Mouse (Mus musculus) MEL-GATA-1-ER (cell line): ENCODE data around the gene Tmem120a.

Experiments used
- DNase-seq: peaks from one replicate; pipeline ENCODE4 v3.0.0-alpha.2; 2012; ENCODE audit warnings: low read depth; ENCODE audit errors: extremely low read depth

The Tmem120a gene

DNA sequence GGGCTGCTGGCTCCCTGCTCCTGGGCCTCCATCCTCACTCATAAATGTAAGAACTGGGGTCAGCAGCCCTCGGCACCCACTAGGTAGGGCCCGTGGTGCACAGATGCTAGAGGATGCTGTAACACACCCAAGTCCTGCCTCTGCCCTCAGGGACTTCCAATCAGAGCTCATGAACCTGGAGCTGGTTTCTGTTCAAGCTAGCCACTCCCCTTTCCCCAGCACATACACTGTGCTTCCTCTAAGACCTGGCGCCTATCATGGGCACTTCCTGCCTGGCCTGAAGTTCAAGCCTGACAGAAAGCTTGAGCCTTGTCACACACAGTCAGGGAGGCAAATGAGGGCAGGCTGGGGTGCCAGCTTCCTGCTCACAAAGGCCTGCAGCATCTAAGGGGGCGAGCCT, 11.2 kb downstream of the Tmem120a start:
- no peak for DNase-seq

DNA sequence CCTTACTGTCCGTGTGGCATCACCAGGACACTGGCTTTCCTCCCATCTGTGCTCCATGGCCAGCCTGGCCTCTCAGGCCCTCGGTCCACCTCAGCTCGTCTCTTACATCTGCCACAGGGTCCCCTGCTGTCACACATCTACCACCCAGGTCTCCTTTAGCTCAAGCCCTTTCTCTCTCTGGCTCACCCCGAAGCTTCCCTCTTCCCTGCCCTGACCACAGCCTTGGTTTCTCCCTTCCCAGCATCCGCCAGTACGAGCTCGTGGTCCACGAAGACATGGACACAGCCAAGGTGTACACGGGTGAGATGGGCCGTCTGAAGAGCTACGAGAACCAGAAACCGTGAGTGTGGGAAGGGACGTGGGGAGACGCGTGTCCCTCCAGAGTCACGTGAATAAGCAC, 12.9 kb downstream of the Tmem120a start:
- no peak for DNase-seq

DNA sequence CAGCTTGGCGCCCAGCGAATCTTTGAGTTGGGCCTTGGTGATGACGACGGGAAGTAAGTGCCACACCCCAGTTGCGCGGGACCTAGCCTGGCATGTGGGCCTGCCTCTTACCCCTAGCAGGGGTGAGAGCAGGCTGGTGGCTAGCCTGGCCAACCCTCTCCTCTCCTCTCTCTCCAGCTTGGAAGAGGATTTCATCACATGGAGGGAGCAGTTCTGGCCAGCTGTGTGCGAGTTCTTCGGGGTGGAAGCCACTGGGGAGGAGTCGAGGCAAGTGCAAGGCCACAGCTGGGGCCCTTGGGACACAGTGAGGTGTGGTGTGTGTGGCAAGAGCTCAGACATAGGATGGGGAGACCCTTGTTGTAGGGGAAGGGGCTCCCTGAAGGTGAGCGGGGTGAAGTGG, 13.3 kb downstream of the Tmem120a start:
- DNase-seq: no peak

DNA sequence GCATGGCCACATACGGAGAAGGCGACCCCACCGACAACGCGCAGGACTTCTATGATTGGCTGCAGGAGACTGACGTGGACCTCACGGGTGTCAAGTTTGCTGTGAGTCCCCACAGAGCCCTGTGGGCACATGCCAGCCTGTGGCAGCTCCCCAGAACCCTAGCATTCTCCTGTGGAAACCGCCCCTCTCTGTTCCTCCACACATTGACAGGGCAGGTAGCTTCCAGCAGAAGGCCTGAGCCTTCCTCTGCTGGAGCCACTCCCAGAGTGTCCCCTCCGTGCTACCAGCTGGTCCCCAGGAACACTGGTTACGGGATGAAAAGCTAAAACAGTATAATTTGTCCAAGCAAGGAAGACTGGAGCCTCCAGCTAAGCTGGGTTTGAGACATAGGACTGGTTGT, 14.0 kb downstream of the Tmem120a start:
- DNase-seq: no peak

DNA sequence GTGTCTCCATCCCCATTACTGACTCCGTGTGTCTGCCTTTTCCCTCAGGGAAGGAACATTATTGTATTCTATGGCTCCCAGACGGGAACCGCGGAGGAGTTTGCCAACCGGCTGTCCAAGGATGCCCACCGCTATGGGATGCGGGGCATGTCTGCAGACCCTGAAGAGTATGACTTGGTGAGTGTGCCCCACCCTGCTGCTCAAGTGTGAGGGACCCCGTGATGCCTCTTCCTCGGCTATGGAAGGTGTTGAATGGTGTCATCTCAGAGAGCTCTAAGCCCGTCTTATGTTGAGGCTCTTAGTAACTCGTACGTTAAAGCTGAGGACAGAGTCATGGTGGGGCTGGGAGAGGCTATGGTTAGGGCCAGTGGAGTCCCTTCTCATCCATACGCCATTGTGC, 14.9 kb downstream of the Tmem120a start:
- DNase-seq: no peak

DNA sequence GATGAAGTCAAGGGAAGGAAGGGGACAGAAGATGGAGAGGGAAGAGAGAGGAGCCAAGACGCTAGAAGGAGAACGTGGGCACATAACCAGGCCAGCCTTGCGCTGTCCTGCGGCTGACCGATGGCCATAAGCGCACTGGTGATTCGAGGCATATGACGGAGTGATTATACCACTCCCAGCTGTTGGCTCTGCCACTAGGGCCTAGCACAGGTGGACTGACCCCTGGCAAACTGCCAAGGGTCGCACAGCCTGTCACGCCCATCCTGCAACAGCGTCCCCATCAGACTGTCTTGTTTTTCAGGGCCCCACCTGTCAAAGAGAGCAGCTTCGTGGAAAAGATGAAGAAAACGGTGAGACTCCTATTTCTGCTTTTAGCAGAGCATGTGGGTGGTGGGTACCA, 15.9 kb downstream of the Tmem120a start:
- DNase-seq: no peak

GRCm38 (mm10) chr5:135727871-135728270, 16.4 kb downstream of the Tmem120a start:
- no peak for DNase-seq

GRCm38 (mm10) chr5:135726641-135727346, 17.5 kb downstream of the Tmem120a start:
- DNase-seq: no peak

GRCm38 (mm10) chr5:135725991-135726390, 18.3 kb downstream of the Tmem120a start:
- DNase-seq: no peak

GRCm38 (mm10) chr5:135725391-135725841, 18.8 kb downstream of the Tmem120a start:
- DNase-seq: no peak

DNA sequence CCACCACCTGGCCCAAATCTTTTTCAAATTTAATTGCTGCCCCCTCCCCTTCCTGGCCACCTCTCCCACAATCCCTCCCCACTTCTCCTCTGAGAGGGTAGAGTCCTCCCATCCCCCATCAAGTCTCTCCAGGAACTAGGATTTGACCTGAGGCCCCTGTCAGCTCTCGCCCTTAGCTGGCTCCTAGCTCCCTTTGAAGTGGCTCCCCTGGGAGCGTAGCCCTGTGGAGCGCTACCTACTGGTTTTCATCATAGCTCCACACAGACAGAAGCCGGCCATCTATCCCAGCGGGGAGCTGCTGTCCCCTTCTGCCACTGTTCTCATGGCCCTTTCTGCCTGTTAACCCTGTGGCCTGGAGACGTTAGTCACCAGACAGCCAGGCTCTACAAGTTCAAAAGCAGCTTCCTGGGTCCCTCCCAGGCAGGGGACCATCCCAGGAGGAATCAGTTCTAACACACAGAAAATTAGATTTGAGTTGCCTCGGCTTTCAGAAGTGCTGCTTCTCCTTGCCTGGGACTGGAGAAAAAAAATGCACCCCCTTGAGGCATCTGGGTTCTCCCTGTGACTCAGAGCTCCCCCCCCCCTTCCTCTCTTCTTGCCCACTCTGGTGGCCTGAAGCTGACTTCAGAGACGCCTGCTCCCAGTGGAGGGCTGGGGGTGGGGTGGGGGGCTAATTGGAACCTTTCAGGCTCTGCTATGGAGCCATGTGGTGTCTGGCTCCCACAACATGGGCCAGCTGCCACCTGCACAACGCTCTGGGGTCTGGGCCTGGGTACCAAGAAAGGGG, 19.5 kb downstream of the Tmem120a start:
- no peak for DNase-seq

GRCm38 (mm10) chr5:135723165-135723751, 21.0 kb downstream of the Tmem120a start:
- DNase-seq: no peak

- DNase-seq: no peak
Measured at GRCm38 (mm10) chr5:135722121-135722520, 22.1 kb downstream of the Tmem120a start.

- DNase-seq: no peak
Measured at GRCm38 (mm10) chr5:135721076-135721475, 23.2 kb downstream of the Tmem120a start.

DNA sequence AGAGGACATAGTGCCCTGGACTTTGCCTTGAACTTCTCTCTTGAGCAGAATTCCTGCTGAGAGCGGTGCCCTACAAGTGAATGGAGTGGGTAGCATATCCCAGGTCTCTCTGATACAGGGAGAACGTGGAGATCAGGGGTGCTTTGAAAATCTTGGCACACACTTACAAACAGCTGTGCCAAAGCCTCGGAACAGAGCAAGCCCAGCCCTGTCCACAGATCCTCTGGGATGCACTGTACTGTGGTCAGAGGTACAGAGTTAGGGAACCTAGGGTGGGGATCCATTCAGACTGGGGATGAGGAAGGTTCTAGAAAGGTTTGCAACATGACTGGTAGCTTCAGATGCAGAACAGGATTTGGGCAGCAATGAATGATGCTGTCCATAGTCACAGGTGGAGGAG, 24.1 kb downstream of the Tmem120a start:
- DNase-seq: no peak

GRCm38 (mm10) chr5:135719586-135720120, 24.6 kb downstream of the Tmem120a start:
- no peak for DNase-seq

DNA sequence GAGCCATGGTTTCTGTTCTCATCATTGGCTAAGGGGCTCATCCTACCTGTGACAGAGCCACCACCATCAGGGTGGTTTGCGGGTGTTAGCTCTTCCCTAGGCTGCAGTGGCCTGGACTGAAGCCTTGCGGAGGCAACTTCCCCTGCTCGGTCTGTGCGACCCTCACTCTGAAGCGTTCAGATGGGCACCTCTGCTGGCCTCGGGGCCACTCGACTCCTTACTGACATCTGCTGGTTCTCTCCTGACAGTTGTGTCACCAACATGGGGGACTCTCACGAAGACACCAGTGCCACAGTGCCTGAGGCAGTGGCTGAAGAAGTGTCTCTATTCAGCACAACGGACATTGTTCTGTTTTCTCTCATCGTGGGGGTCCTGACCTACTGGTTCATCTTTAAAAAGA, 28.6 kb downstream of the Tmem120a start:
- no peak for DNase-seq

GRCm38 (mm10) chr5:135713441-135714218, 30.6 kb downstream of the Tmem120a start:
- DNase-seq: peak; percentile 97

GRCm38 (mm10) chr5:135712803-135713202, 31.4 kb downstream of the Tmem120a start:
- DNase-seq: no peak

GRCm38 (mm10) chr5:135711582-135712355, 32.5 kb downstream of the Tmem120a start:
- no peak for DNase-seq
